Mouse (Mus musculus) kidney, embryonic 14.5 days (tissue): ENCODE data around the gene Atxn1l. TPM values are rescaled to one million over a fixed set of nuclear protein-coding genes. Genes with fewer than 3 reads are reported as not detected.
A peak's percentile ranks its signal among the peaks of the same experiment; 100 is the strongest.

Source experiments
- ATAC-seq: fragments of 200-750 bp; cut with Nextera tagmentation; 2 replicates; pipeline ENCODE4 v1.8.0; 2017; ENCODE audit warnings: moderate number of reproducible peaks, mild to moderate bottlenecking, moderate TSS enrichment, moderate library complexity; ENCODE audit not compliant: low FRiP score, low TSS enrichment
- H3K27ac ChIP-seq: fragments of 300-500 bp; sonication (generic); 2 replicates; pipeline ENCODE4 v1.5.1; 2014; ENCODE audit warnings: low read depth, mild to moderate bottlenecking, low read length, moderate library complexity, mixed read lengths
- H3K27me3 ChIP-seq: fragments of 300-500 bp; sonication (generic); 2 replicates; pipeline ENCODE4 v1.6.1; 2014; ENCODE audit warnings: mild to moderate bottlenecking, low read length; ENCODE audit not compliant: control insufficient read depth, insufficient read depth
- H3K36me3 ChIP-seq: fragments of 300-500 bp; sonication (generic); 2 replicates; pipeline ENCODE4 v1.6.1; 2014; ENCODE audit warnings: low read length, mixed read lengths; ENCODE audit not compliant: control insufficient read depth, insufficient read depth
- H3K4me1 ChIP-seq: fragments of 300-500 bp; sonication (generic); 2 replicates; pipeline ENCODE4 v1.6.1; 2014; ENCODE audit warnings: low read length, mixed read lengths; ENCODE audit not compliant: control insufficient read depth, insufficient read depth
- H3K4me2 ChIP-seq: fragments of 300-500 bp; sonication (generic); replicated peaks from 2 replicates; pipeline ENCODE4 v1.6.1; 2014; ENCODE audit warnings: low read depth, mild to moderate bottlenecking, low read length
- H3K4me3 ChIP-seq: fragments of 300-500 bp; sonication (generic); 2 replicates; pipeline ENCODE4 v1.5.1; 2014; ENCODE audit warnings: mild to moderate bottlenecking, low read length
- H3K9ac ChIP-seq: fragments of 300-500 bp; sonication (generic); 2 replicates; pipeline ENCODE4 v1.6.1; 2014; ENCODE audit warnings: low read depth, mild to moderate bottlenecking, low read length, moderate library complexity
- H3K9me3 ChIP-seq: fragments of 300-500 bp; sonication (generic); 2 replicates; pipeline ENCODE4 v1.6.1; 2016; ENCODE audit warnings: low read length; ENCODE audit not compliant: control insufficient read depth
- WGBS: fragments of 180-500 bp; shearing (Covaris S2); extraction: QIAGEN DNeasy Blood & Tissue Kit; methylation state at CpG from one replicate; pipeline ENCODE4 v1.1.7; 2014; 5-methylcytosine and 5-hydroxymethylcytosine counted together
- polyA plus RNA-seq: library from polyadenylated mRNA; unstranded; fragments of >200 nt; fragmentation: Nextera tagmentation; extraction: Ambion mirVana; gene quantifications from 2 replicates; pipeline ENCODE4 v1.2.1, GENCODE M21; 2014

Atxn1l gene
- 5.4 and 5.6 TPM in 2 replicates for polyA plus RNA-seq

GRCm38 (mm10) chr8:109737237-109738048, at the start of gene Atxn1l:
Gene Atxn1l, minus strand, starts transcription at chr8:109737739.
- H3K9me3 ChIP-seq: no peaks in the 10 kb centered on the region
- peak within 1 kb of the TSS; percentile 90 for H3K4me2 ChIP-seq
- peak within 1 kb of the TSS; percentile 90 for H3K9ac ChIP-seq
- no peaks in the 10 kb centered on the region for H3K27me3 ChIP-seq
- peak within 1 kb of the TSS; percentile 98 for H3K4me3 ChIP-seq
- peak; percentile 92 for ATAC-seq
- WGBS: 1% methylated on average over 58 of the region's 59 CpGs
- H3K36me3 ChIP-seq: peaks cover 15% of the 10 kb centered on the region
- H3K4me1 ChIP-seq: peaks cover 8% of the 10 kb centered on the region
- peak within 1 kb of the TSS; percentile 42; the same call in 1 of the 2 replicates for H3K27ac ChIP-seq

GRCm38 (mm10) chr8:109780548-109780947, 43.0 kb upstream of the Atxn1l start:
- Histone ChIP-seq H3K27me3 (peaks cover 3% of the 10 kb centered on the region; the same call in 1 of the 2 replicates), H3K4me1 (peaks cover 13% of the 10 kb centered on the region; the same call in 1 of the 2 replicates), H3K9me3 (no peaks in the 10 kb centered on the region), H3K27ac (no peak overlapping the region), H3K4me2 (peak overlapping the region; percentile 78; the same call in 1 of the 2 replicates), H3K9ac (no peak overlapping the region), H3K4me3 (no peak overlapping the region; the same call in 1 of the 2 replicates), H3K36me3 (no peaks in the 10 kb centered on the region)
- 72% methylated on average over 4 of the region's 4 CpGs for whole genome bisulfite sequencing
- ATAC-seq: no peak

- peak overlapping the region; percentile 96 for H3K27ac ChIP-seq
- H3K4me3 ChIP-seq: peak overlapping the region; percentile 99
- peak overlapping the region; percentile 78 for H3K4me2 ChIP-seq
- peak overlapping the region; percentile 93 for H3K9ac ChIP-seq
- 14% methylated on average over 24 of the region's 24 CpGs for WGBS
- H3K27me3 ChIP-seq: peaks cover 3% of the 10 kb centered on the region; the same call in 1 of the 2 replicates
- no peaks in the 10 kb centered on the region for H3K36me3 ChIP-seq
- no peak for ATAC-seq
- H3K9me3 ChIP-seq: no peaks in the 10 kb centered on the region
- H3K4me1 ChIP-seq: peaks cover 13% of the 10 kb centered on the region; the same call in 1 of the 2 replicates
Measured at GRCm38 (mm10) chr8:109779431-109780228, 42.1 kb upstream of the Atxn1l start.

GRCm38 (mm10) chr8:109778993-109779421, 41.5 kb upstream of the Atxn1l start:
- Histone ChIP-seq H3K9me3 (no peaks in the 10 kb centered on the region), H3K27ac (peak overlapping the region; percentile 96), H3K4me2 (peak overlapping the region; percentile 78), H3K4me1 (peaks cover 13% of the 10 kb centered on the region; the same call in 1 of the 2 replicates), H3K27me3 (peaks cover 3% of the 10 kb centered on the region; the same call in 1 of the 2 replicates), H3K9ac (peak overlapping the region; percentile 93), H3K36me3 (no peaks in the 10 kb centered on the region), H3K4me3 (peak overlapping the region; percentile 99)
- ATAC-seq: peak; percentile 65
- WGBS: 0% methylated on average over 32 of the region's 32 CpGs

- peaks cover 3% of the 10 kb centered on the region; the same call in 1 of the 2 replicates for H3K27me3 ChIP-seq
- H3K4me3 ChIP-seq: peak within 1 kb of the TSS; percentile 99
- peak within 1 kb of the TSS; percentile 78 for H3K4me2 ChIP-seq
- no peaks in the 10 kb centered on the region for H3K9me3 ChIP-seq
- peak within 1 kb of the TSS; percentile 96 for H3K27ac ChIP-seq
- whole genome bisulfite sequencing: under 1% methylated on average over 59 of the region's 64 CpGs
- peak; percentile 99 for ATAC-seq
- H3K9ac ChIP-seq: peak within 1 kb of the TSS; percentile 93
- no peaks in the 10 kb centered on the region for H3K36me3 ChIP-seq
- peaks cover 13% of the 10 kb centered on the region; the same call in 1 of the 2 replicates for H3K4me1 ChIP-seq
Measured at GRCm38 (mm10) chr8:109778280-109778977, 40.9 kb upstream of the Atxn1l start, which contains the start of gene Ap1g1. Gene Ap1g1, plus strand, starts transcription at chr8:109778554.

- H3K9me3 ChIP-seq: no peaks in the 10 kb centered on the region
- H3K36me3 ChIP-seq: no peaks in the 10 kb centered on the region
- ATAC-seq: no peak
- H3K4me3 ChIP-seq: peak overlapping the region; percentile 99
- peaks cover 3% of the 10 kb centered on the region; the same call in 1 of the 2 replicates for H3K27me3 ChIP-seq
- H3K27ac ChIP-seq: no peak overlapping the region
- peaks cover 13% of the 10 kb centered on the region; the same call in 1 of the 2 replicates for H3K4me1 ChIP-seq
- WGBS: 23% methylated on average over 5 of the region's 5 CpGs
- peak overlapping the region; percentile 78 for H3K4me2 ChIP-seq
- peak overlapping the region; percentile 37; the same call in 1 of the 2 replicates for H3K9ac ChIP-seq
Measured at GRCm38 (mm10) chr8:109777851-109778250, 40.3 kb upstream of the Atxn1l start.

GRCm38 (mm10) chr8:109773154-109773553, 35.6 kb upstream of the Atxn1l start:
- Histone ChIP-seq H3K27ac (no peak overlapping the region), H3K4me2 (no peak overlapping the region), H3K4me3 (no peak overlapping the region), H3K4me1 (no peaks in the 10 kb centered on the region), H3K36me3 (no peaks in the 10 kb centered on the region), H3K27me3 (peaks cover 3% of the 10 kb centered on the region; the same call in 1 of the 2 replicates), H3K9me3 (no peaks in the 10 kb centered on the region), H3K9ac (no peak overlapping the region)
- ATAC-seq: no peak
- 48% methylated on average over 3 of the region's 3 CpGs for WGBS

GRCm38 (mm10) chr8:109766081-109766480, 28.5 kb upstream of the Atxn1l start:
- 72% methylated on average over 7 of the region's 7 CpGs for WGBS

More at GRCm38 (mm10) chr8:109766081-109766480, 28.5 kb upstream of the Atxn1l start:
- no peaks in the 10 kb centered on the region for H3K36me3 ChIP-seq
- no peak overlapping the region for H3K27ac ChIP-seq
- ATAC-seq: no peak
- 0 out of 2 replicates have a peak, but pooled peaks cover 3% of the 10 kb centered on the region for H3K9me3 ChIP-seq
- H3K4me3 ChIP-seq: no peak overlapping the region
- no peaks in the 10 kb centered on the region for H3K4me1 ChIP-seq
- H3K27me3 ChIP-seq: no peaks in the 10 kb centered on the region; the same call in 1 of the 2 replicates
- no peak overlapping the region for H3K9ac ChIP-seq
- H3K4me2 ChIP-seq: no peak overlapping the region
